Mouse (Mus musculus) midbrain, embryonic 12.5 days (tissue): Measurements from ENCODE around the gene Elk3. TPM values are rescaled to one million over a fixed set of nuclear protein-coding genes. Genes with fewer than 3 reads are reported as not detected.

ENCODE experiments used
- ATAC-seq: fragments of 200-750 bp; cut with Nextera tagmentation; 2 replicates; pipeline ENCODE4 v1.8.0; 2017; ENCODE audit warnings: low read depth, moderate TSS enrichment, moderate library complexity; ENCODE audit not compliant: low FRiP score
- H3K27ac ChIP-seq: fragments of 300-500 bp; sonication (generic); replicated peaks from 2 replicates; pipeline ENCODE4 v1.5.1; 2016; ENCODE audit warnings: mild to moderate bottlenecking
- H3K27me3 ChIP-seq: fragments of 300-500 bp; sonication (generic); 2 replicates; pipeline ENCODE4 v1.6.1; 2016; ENCODE audit warnings: mild to moderate bottlenecking
- H3K36me3 ChIP-seq: fragments of 300-500 bp; sonication (generic); 2 replicates; pipeline ENCODE4 v1.6.1; 2016
- H3K4me1 ChIP-seq: fragments of 300-500 bp; sonication (generic); 2 replicates; pipeline ENCODE4 v1.6.1; 2016
- H3K4me2 ChIP-seq: fragments of 300-500 bp; sonication (generic); replicated peaks from 2 replicates; pipeline ENCODE4 v1.6.1; 2016; ENCODE audit warnings: mild to moderate bottlenecking, moderate library complexity
- H3K4me3 ChIP-seq: fragments of 300-500 bp; sonication (generic); 2 replicates; pipeline ENCODE4 v1.5.1; 2016; ENCODE audit warnings: mild to moderate bottlenecking
- H3K9ac ChIP-seq: fragments of 300-500 bp; sonication (generic); replicated peaks from 2 replicates; pipeline ENCODE4 v1.6.1; 2016; ENCODE audit warnings: mild to moderate bottlenecking, moderate library complexity
- H3K9me3 ChIP-seq: fragments of 300-500 bp; sonication (generic); 2 replicates; pipeline ENCODE4 v1.6.1; 2016; ENCODE audit warnings: mild to moderate bottlenecking
- WGBS: fragments of 180-500 bp; shearing (Covaris S2); methylation state at CpG from one replicate; pipeline ENCODE4 v1.1.7; 2016; 5-methylcytosine and 5-hydroxymethylcytosine counted together
- polyA plus RNA-seq: library from polyadenylated mRNA; unstranded; fragments of >200 nt; fragmentation: Nextera tagmentation; extraction: Ambion mirVana; gene quantifications from 2 replicates; pipeline ENCODE4 v1.2.1, GENCODE M21; 2016

Gene Elk3
- polyA plus RNA-seq, 1 experiment from 2014 or later, result 11.3 TPM

DNA sequence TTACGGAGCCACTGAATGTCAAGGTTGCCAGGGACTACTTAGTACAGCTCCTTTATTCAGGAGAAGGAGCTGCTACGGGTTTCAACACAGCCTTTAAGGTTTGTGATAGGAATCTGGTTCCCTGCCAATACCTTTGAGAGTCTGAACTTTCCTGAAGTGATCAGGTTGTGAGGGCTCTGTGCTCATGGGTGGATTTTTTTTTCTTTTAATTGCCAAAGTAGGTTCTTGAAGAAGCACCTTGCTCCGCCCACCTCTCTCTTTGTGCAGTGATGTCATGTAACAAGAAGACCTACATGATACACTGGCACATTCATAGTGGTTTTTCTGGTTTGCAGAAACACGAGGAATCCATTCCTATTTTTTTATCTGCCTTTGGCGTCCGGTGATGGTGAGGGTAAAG lies 16.3 kb upstream of the Elk3 start:
- Histone ChIP-seq H3K4me1 (no peaks in the 10 kb centered on the region), H3K9me3 (no peaks in the 10 kb centered on the region), H3K27ac (no peak overlapping the region), H3K36me3 (no peaks in the 10 kb centered on the region), H3K4me3 (no peak overlapping the region), H3K27me3 (no peaks in the 10 kb centered on the region), H3K4me2 (no peak overlapping the region), H3K9ac (no peak overlapping the region)
- no peak for ATAC-seq
- WGBS, result 93% methylated on average over 6 of the region's 6 CpGs

DNA sequence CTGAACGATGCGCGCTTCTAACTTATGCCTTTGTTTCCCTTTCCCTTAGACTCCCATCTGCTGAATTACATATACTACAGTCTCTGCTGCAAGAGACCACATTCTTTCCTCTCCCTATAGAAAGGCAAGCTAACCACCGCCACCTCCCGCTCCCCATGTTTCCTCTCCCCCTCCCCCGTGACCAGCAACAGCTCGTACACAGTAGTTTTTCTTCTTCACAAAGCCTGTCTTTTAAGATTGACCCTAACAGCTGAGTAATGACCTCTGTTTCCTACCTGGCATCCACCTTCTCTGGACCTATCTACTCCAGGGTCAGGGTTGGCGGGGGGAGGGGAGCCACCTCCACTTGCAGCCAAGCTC lies 15.8 kb upstream of the Elk3 start:
- Histone ChIP-seq H3K36me3 (no peaks in the 10 kb centered on the region), H3K27ac (no peak overlapping the region)
- WGBS, result 84% methylated on average over 8 of the region's 8 CpGs

DNA sequence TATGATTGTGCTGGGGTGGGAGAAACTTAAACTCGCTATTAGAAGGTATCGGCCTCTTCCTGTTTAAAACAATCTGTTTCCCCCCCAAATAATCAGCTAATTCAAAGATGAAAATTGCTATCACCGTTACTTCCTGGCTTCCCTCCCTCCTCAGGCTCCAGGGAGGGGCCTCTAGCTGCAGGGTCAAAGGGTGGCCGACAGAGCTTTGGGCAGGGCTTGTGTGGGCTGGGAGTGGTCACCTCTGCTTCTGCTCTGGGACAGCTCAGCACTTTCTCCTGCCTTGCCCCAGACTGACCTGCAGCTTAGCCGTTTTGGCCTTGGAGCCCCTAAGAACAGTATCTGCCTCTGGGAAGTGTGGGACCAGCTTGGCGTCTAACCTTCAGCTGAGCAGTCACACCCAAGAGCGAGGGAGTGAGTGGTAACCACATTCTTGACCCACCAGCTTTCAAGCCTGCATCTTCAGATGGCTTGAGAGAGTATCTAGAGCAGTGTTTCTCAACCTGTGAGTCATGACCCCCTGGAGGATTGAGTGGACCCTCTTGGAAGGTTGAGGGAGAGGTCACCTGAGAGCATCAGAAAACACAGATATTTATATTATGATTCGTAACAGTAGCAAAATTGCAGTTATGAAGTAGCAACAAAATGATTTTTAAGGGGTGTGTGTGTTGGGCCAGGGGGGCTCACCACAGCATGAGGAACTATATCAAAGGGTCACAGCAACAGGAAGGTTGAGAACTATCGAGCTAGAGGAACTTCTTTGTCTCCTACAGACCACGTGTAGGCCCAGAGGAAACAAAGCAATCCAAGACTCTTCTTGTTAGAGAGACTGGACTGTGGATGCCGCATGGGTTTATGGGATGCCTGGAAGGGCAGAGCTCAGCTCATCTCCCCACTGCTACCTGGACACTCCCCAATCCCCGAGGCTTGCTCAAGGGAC lies 15.1 kb upstream of the Elk3 start:
- Histone ChIP-seq H3K4me2 (no peak overlapping the region), H3K4me3 (no peak overlapping the region), H3K27me3 (no peaks in the 10 kb centered on the region), H3K27ac (no peak overlapping the region), H3K36me3 (no peaks in the 10 kb centered on the region), H3K9me3 (no peaks in the 10 kb centered on the region), H3K4me1 (no peaks in the 10 kb centered on the region), H3K9ac (no peak overlapping the region)
- 80% methylated on average over 12 of the region's 12 CpGs for WGBS
- no peak for ATAC-seq

More for the DNA sequence above, 15.8 kb upstream of the Elk3 start:
- H3K9me3 ChIP-seq, result no peaks in the 10 kb centered on the region
- no peak overlapping the region for H3K4me2 ChIP-seq
- ATAC-seq, result no peak
- no peaks in the 10 kb centered on the region for H3K27me3 ChIP-seq
- no peaks in the 10 kb centered on the region for H3K4me1 ChIP-seq
- no peak overlapping the region for H3K4me3 ChIP-seq
- H3K9ac ChIP-seq, result no peak overlapping the region

DNA sequence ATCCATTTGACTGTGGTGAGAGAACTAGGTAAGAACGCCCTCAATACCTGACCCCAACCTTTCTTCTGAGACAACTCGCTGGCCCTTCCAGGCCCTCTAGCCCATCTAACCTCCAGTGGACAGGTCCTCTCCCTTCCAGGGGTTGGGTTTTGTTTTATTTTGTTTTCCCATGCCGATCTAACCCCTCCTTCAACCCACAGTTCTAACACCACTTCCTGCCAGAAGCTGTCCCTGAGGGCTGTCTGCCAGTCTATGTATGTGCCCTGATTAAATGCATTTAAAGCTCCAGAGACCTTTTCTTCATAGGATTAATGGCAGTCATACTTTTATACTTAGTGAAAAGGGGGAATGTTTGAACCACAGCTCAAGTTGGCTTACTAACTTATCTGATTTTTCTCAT lies 14.4 kb upstream of the Elk3 start:
- H3K4me3 ChIP-seq, result no peak overlapping the region
- no peak for ATAC-seq
- H3K27me3 ChIP-seq, result no peaks in the 10 kb centered on the region
- WGBS, result 75% methylated on average over 3 of the region's 3 CpGs
- H3K4me2 ChIP-seq, result no peak overlapping the region
- H3K9ac ChIP-seq, result no peak overlapping the region
- H3K4me1 ChIP-seq, result no peaks in the 10 kb centered on the region
- no peak overlapping the region for H3K27ac ChIP-seq
- no peaks in the 10 kb centered on the region for H3K9me3 ChIP-seq
- H3K36me3 ChIP-seq, result no peaks in the 10 kb centered on the region

DNA sequence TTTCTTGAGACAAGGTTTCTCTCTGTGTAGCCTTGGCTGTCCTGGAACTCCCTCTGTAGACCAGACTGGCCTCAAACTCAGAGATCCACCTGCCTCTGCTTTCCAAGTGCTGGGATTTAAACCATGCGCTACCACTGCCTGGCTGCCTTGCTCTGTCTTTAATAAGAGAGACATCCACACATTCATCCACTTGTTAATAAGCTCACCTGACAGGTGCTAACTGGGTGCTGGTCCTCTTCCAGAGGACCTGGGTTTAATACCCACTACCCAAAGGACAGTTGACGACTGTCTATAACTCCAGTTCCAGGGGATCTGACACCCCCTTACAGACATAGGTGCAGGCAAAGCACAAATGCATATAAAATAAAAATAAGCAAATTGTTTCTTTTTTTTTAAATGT lies 13.5 kb upstream of the Elk3 start:
- 98% methylated on average over 2 of the region's 2 CpGs for WGBS
- Histone ChIP-seq H3K9ac (no peak overlapping the region), H3K27ac (no peak overlapping the region), H3K4me1 (no peaks in the 10 kb centered on the region), H3K4me2 (no peak overlapping the region), H3K4me3 (no peak overlapping the region), H3K9me3 (no peaks in the 10 kb centered on the region), H3K36me3 (no peaks in the 10 kb centered on the region), H3K27me3 (no peaks in the 10 kb centered on the region)
- ATAC-seq, result no peak

DNA sequence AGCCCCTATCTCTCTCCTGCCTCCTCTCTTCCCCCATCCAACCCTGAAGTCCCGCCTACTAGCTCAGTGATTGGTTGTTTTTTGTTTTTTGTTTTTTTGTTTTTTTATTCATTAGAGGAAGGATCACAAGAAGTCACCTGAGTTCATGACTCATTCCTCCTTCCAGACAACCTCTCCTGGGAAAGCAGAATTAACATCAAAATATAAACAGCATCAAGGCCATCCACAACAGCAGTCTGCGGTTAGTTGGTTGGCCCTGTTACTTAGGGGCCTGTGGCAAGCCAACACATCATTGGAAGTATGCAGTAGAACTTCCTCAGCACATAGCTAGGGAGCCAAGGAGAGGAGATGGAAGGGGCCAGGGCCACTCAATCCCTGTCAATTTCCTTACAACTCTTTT lies 12.7 kb upstream of the Elk3 start:
- 98% methylated on average over 2 of the region's 2 CpGs for WGBS
- Histone ChIP-seq H3K9me3 (no peaks in the 10 kb centered on the region), H3K4me3 (no peak overlapping the region), H3K9ac (no peak overlapping the region), H3K27ac (no peak overlapping the region), H3K36me3 (no peaks in the 10 kb centered on the region), H3K27me3 (no peaks in the 10 kb centered on the region), H3K4me1 (no peaks in the 10 kb centered on the region), H3K4me2 (no peak overlapping the region)
- no peak for ATAC-seq

DNA sequence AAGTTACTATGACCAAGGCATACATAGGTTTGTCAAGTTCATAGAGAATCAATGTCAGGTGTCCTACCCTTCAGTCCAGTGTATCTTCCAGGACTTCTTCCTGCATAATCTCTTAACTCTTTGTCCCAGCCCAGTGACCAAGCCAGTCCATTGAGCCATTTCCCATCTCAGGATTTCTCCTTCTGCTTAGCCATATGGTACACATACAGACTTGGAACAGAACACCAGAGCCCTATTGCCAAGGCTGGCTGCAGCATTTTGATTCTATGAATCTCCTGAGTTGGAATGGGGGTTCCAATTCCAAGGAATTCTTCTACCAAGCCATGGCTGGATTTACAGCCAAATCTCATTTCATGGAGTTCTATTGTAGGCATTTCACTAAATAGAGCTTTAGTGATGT lies 10.8 kb upstream of the Elk3 start:
- H3K4me1 ChIP-seq, result no peaks in the 10 kb centered on the region
- no peaks in the 10 kb centered on the region for H3K36me3 ChIP-seq
- no peak overlapping the region for H3K4me3 ChIP-seq
- no peak overlapping the region for H3K27ac ChIP-seq
- ATAC-seq, result no peak
- H3K27me3 ChIP-seq, result no peaks in the 10 kb centered on the region
- H3K9me3 ChIP-seq, result no peaks in the 10 kb centered on the region
- no peak overlapping the region for H3K4me2 ChIP-seq
- no peak overlapping the region for H3K9ac ChIP-seq

DNA sequence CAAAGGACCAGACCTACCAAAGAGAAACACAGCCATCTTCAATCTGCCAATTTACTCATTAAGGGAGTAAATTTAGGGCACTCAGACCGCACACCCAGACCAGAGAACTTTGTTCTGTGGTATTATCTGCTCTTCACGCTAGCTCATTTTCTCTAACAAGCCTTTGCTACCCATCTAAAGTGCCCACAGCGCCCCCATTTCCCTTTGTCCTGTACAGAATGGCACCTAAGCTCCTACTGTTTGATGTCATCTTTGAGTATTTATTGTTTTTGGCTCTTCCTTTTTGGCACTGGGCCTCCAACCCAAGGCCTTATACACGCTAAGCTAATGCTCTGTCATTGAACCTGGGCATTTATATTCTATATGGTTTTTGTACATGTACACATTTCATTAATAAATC lies 9.2 kb upstream of the Elk3 start:
- Histone ChIP-seq H3K4me3 (no peak overlapping the region), H3K4me2 (no peak overlapping the region), H3K27ac (no peak overlapping the region), H3K4me1 (no peaks in the 10 kb centered on the region), H3K36me3 (no peaks in the 10 kb centered on the region), H3K9ac (no peak overlapping the region), H3K27me3 (no peaks in the 10 kb centered on the region), H3K9me3 (no peaks in the 10 kb centered on the region)
- WGBS, result 79% methylated on average over 4 of the region's 4 CpGs
- no peak for ATAC-seq

DNA sequence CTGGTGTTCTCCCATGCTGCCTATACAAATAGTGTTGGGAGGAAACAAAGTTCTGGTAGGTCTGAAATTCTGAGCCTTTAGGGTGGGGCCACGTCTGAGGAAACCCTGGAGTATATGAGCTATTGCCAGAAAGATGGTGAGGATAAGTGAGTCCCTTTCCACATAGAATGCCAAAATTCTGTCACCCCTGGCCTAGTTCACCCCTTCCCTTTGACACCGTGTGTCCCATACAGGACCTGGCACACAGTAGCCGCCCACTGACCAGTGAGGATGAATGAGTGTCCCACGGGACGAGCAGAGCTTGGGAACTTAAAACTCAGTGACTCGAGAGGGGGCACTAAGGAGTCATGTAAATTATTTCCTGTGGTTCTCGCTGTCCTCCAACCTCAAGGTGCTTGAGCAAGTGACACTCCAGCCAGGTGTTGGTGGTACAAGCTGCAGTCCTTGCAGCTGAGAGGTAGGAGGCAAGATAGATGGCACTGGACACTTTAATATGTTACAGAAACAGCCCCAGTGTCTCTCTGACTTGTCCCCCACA lies 8.7 kb upstream of the Elk3 start:
- H3K4me3 ChIP-seq, result no peak overlapping the region
- no peak for ATAC-seq
- H3K9me3 ChIP-seq, result no peaks in the 10 kb centered on the region
- H3K36me3 ChIP-seq, result no peaks in the 10 kb centered on the region
- H3K4me1 ChIP-seq, result no peaks in the 10 kb centered on the region
- no peak overlapping the region for H3K27ac ChIP-seq
- no peak overlapping the region for H3K4me2 ChIP-seq
- H3K27me3 ChIP-seq, result no peaks in the 10 kb centered on the region
- no peak overlapping the region for H3K9ac ChIP-seq
- WGBS, result 88% methylated on average over 7 of the region's 7 CpGs

DNA sequence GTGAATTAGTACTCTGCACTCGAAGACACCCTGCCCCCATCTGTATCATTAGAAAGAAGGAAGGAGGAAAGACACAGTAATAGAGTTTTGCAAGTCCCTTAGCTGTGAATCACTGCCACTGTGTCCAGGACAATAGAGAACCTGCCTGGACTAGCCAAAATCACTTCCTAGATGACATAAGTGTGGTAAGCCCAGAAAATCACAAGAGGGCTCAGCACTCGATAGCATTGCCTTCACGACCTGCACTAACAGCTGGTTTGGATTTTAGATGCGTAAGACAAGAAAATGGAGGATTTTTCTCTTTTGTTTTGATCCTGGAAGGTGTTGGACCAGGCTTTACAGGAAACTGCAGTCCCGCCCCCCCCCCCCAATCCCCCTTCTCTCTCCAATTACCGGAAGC lies 6.0 kb upstream of the Elk3 start:
- no peaks in the 10 kb centered on the region for H3K9me3 ChIP-seq
- 63% methylated on average over 6 of the region's 6 CpGs for WGBS
- H3K27ac ChIP-seq, result no peak overlapping the region
- no peaks in the 10 kb centered on the region for H3K4me1 ChIP-seq
- no peaks in the 10 kb centered on the region for H3K36me3 ChIP-seq
- H3K4me3 ChIP-seq, result no peak overlapping the region
- H3K27me3 ChIP-seq, result peaks cover 9% of the 10 kb centered on the region; the same call in 1 of the 2 replicates
- no peak for ATAC-seq
- no peak overlapping the region for H3K4me2 ChIP-seq
- no peak overlapping the region for H3K9ac ChIP-seq

DNA sequence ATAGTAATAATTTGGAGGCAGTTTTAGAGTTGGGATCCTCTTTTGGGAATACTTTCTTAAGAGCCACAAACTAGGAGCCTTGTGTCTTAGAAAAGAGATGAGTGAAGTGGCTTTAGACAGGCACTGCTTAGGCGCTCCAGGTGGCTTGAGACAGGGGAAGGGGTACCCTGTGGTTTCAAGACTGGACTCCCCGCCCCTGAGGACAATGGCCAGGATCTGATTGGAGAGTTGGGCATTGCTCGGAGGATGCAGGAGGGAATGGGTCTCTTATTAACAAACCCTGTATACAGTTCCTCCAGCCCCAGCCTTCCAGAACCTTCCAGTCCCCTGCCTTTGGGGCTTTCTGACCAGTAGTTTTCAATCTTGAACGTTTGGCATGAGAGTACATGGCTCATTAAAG lies 641 bp upstream of the Elk3 start:
- Histone ChIP-seq H3K4me3 (peak overlapping the region; percentile 57), H3K9me3 (no peaks in the 10 kb centered on the region), H3K36me3 (no peaks in the 10 kb centered on the region), H3K27ac (no peak overlapping the region), H3K27me3 (peaks cover 23% of the 10 kb centered on the region), H3K9ac (no peak overlapping the region), H3K4me2 (peak overlapping the region; percentile 98), H3K4me1 (peaks cover 17% of the 10 kb centered on the region)
- ATAC-seq, result no peak
- WGBS, result 2% methylated on average over 4 of the region's 4 CpGs

DNA sequence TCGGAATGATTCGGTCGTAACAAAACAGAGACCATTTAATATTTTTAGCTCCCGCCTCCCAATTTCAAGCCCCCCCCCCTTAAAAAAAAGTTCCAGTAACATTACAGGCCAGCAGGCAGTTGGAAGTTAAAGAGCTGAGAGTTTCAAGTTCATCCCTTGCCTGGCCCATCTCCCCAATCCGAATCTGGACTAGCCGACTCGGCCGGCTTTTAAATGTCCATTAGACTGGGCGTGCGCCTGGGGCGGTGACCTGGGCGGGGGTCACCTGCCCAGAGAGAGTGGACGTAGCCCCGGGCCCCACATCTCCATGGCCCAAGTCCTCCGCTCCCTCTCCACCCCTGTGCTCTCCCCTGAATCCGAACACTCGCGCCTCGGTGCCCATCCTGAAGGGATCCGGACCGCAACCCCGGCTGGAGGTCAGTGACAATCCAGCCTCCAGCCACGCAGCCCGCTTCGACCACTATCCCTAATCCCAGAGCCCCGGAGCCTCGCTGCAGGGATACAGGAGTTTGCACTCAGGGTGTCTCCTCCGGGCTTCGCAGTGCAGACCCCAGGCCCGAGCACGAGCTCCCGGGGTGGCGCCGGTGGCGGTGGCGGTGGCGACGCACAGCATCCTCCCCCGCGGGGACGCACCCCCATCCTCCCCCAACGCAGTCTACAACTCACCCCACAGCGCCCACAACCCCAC lies 857 bp downstream of the Elk3 start:
- ATAC-seq, result peak; percentile 57
- H3K9me3 ChIP-seq, result no peaks in the 10 kb centered on the region
- H3K27ac ChIP-seq, result peak overlapping the region; percentile 52
- WGBS, result under 1% methylated on average over 43 of the region's 43 CpGs
- peaks cover 23% of the 10 kb centered on the region for H3K27me3 ChIP-seq
- peak overlapping the region; percentile 57 for H3K4me3 ChIP-seq
- H3K9ac ChIP-seq, result peak overlapping the region; percentile 70
- peak overlapping the region; percentile 98 for H3K4me2 ChIP-seq
- H3K4me1 ChIP-seq, result peaks cover 17% of the 10 kb centered on the region
- H3K36me3 ChIP-seq, result no peaks in the 10 kb centered on the region
